Mouse (Mus musculus) forebrain, embryonic 15.5 days (tissue): ENCODE data around the gene Nell1. TPM values are rescaled to one million over a fixed set of nuclear protein-coding genes. Genes with fewer than 3 reads are reported as not detected.

Experiments used
- ATAC-seq: fragments of 200-750 bp; cut with Nextera tagmentation; replicated peaks from 2 replicates; pipeline ENCODE4 v1.8.0; 2017; ENCODE audit warnings: mild to moderate bottlenecking, moderate TSS enrichment, moderate library complexity
- H3K27ac ChIP-seq: fragments of 300-500 bp; sonication (generic); replicated peaks from 2 replicates; pipeline ENCODE4 v1.5.1; 2015; ENCODE audit warnings: mild to moderate bottlenecking, inconsistent platforms
- H3K27me3 ChIP-seq: fragments of 300-500 bp; sonication (generic); 2 replicates; pipeline ENCODE4 v1.6.1; 2015; ENCODE audit warnings: inconsistent platforms
- H3K36me3 ChIP-seq: fragments of 300-500 bp; sonication (generic); 2 replicates; pipeline ENCODE4 v1.6.1; 2015; ENCODE audit warnings: mild to moderate bottlenecking, inconsistent platforms
- H3K4me1 ChIP-seq: fragments of 300-500 bp; sonication (generic); 2 replicates; pipeline ENCODE4 v1.6.1; 2015; ENCODE audit warnings: inconsistent platforms
- H3K4me2 ChIP-seq: fragments of 300-500 bp; sonication (generic); replicated peaks from 2 replicates; pipeline ENCODE4 v1.6.1; 2015; ENCODE audit warnings: mild to moderate bottlenecking, inconsistent platforms
- H3K4me3 ChIP-seq: fragments of 300-500 bp; sonication (generic); 2 replicates; pipeline ENCODE4 v1.5.1; 2015; ENCODE audit warnings: mild to moderate bottlenecking, inconsistent platforms
- H3K9ac ChIP-seq: fragments of 300-500 bp; sonication (generic); replicated peaks from 2 replicates; pipeline ENCODE4 v1.6.1; 2015; ENCODE audit warnings: mild to moderate bottlenecking, inconsistent platforms
- H3K9me3 ChIP-seq: fragments of 300-500 bp; sonication (generic); 2 replicates; pipeline ENCODE4 v1.6.1; 2016; ENCODE audit warnings: inconsistent platforms
- WGBS: fragments of 180-500 bp; shearing (Covaris S2); methylation state at CpG from one replicate; pipeline ENCODE4 v1.1.7; 2015; ENCODE audit warnings: mixed read lengths; 5-methylcytosine and 5-hydroxymethylcytosine counted together
- polyA plus RNA-seq: library from polyadenylated mRNA; unstranded; fragments of >200 nt; fragmentation: Nextera tagmentation; extraction: Ambion mirVana; gene quantifications from 2 replicates; pipeline ENCODE4 v1.2.1, GENCODE M21; 2015

Nell1 gene
- polyA plus RNA-seq, 1 experiment from 2014 or later, result 10.3 TPM

DNA sequence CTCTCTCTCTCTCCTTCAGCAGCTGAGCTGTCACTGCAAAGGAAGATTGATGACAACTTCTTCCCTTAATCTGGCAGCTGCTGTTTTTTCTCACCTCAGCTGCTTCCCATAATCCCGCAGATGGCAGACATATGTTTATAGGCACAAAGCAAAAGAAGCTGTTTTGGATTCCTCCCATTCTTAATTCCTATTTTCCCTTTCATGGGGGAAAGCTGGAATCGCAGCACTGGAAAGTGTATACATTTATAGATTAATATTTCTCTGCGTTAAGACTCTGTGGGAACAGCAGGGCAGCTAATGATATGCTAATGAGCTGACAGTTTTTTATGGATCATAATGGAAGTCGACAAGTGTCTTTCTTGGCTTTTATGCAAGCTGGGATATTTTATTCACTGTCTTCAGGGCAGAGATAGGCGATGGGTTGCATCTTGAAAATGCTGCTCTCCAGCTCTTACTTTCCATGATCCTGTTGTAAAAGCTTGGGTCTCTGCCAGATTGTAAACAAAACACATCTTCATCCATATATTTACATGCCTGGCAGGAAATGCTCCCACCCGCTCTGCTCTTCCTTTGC, 236.1 kb downstream of the Nell1 start:
- Histone ChIP-seq H3K4me1 (peaks cover 12% of the 10 kb centered on the region), H3K4me2 (no peak overlapping the region), H3K36me3 (no peaks in the 10 kb centered on the region), H3K9me3 (peaks cover 4% of the 10 kb centered on the region; the same call in 1 of the 2 replicates), H3K4me3 (no peak overlapping the region), H3K27ac (peak overlapping the region; percentile 42), H3K9ac (no peak overlapping the region), H3K27me3 (0 out of 2 replicates have a peak, but pooled peaks cover 2% of the 10 kb centered on the region)
- peak; percentile 80 for ATAC-seq
- 27% methylated on average over 6 of the region's 6 CpGs for WGBS

DNA sequence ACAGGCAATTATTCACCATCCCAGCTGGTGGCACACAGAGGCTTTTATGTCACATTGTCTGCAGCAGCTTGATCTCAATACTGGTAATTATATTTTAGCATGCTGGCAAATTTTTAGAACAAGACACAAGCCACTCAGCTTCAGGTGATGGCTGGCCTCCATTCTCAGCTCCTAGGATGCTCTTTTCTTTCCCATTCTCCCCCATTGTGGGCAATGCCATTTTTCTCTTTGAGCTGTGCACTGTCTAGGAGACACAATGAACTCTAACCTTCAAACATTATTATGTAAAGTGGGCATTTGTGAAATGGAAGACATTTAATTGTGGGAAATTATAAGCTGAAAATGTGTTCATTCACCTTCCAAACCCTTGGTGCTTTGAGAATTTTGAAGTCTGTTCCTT, 247.2 kb downstream of the Nell1 start:
- H3K4me3 ChIP-seq, result no peak overlapping the region
- H3K4me1 ChIP-seq, result no peaks in the 10 kb centered on the region
- no peak overlapping the region for H3K27ac ChIP-seq
- ATAC-seq, result 0 out of 2 replicates have a peak, but pooled peaks have one; percentile 16
- no peak overlapping the region for H3K9ac ChIP-seq
- no peaks in the 10 kb centered on the region for H3K36me3 ChIP-seq
- no peaks in the 10 kb centered on the region for H3K9me3 ChIP-seq
- H3K4me2 ChIP-seq, result no peak overlapping the region
- H3K27me3 ChIP-seq, result no peaks in the 10 kb centered on the region

DNA sequence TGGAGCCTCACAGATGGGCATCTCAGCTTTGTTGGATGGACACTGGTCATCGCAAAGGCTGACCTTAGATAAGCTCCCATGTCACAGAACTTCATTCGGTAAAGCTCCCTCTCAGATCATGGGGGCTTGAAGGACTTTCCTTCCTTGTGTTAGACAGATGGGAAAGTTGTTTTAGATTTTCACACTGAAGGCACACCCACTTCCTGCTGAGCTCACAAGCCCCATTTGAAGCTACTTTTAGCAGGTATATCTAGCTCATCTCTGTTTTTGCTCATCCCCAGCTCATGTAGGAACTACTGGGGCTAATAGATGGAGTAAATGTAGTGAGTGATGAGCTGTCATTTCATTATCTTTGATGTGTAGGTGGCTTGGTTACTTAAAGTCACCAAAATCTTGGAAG, 252.0 kb downstream of the Nell1 start:
- Histone ChIP-seq H3K36me3 (no peaks in the 10 kb centered on the region), H3K4me1 (no peaks in the 10 kb centered on the region), H3K4me2 (no peak overlapping the region), H3K9me3 (no peaks in the 10 kb centered on the region), H3K4me3 (no peak overlapping the region), H3K27me3 (no peaks in the 10 kb centered on the region), H3K27ac (no peak overlapping the region), H3K9ac (no peak overlapping the region)
- no peak for ATAC-seq
- WGBS, result 90% methylated on average over 2 of the region's 2 CpGs

DNA sequence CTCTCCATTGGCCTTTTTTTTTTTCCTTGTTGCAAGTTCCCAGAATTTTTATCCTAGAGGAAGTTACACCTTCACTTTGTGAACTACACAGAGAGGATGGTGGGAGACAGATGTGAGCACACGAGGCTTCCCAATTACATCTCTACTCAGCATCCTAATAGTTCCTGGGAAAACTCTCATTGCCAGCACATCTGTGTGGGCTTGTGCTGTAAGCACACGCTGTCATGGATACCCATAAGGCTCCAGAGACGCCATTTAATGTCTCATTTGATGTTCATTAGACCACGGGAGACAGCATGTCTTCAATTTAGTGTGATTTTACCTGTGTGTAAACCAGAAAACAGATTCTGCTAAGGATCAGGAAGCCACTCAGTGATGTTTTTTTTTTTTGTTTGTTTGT, 253.6 kb downstream of the Nell1 start:
- H3K4me2 ChIP-seq, result no peak overlapping the region
- no peak overlapping the region for H3K9ac ChIP-seq
- 72% methylated on average over 4 of the region's 4 CpGs for WGBS
- no peak overlapping the region for H3K27ac ChIP-seq
- H3K4me1 ChIP-seq, result no peaks in the 10 kb centered on the region
- H3K36me3 ChIP-seq, result no peaks in the 10 kb centered on the region
- no peaks in the 10 kb centered on the region for H3K9me3 ChIP-seq
- ATAC-seq, result no peak
- no peak overlapping the region for H3K4me3 ChIP-seq
- no peaks in the 10 kb centered on the region for H3K27me3 ChIP-seq

DNA sequence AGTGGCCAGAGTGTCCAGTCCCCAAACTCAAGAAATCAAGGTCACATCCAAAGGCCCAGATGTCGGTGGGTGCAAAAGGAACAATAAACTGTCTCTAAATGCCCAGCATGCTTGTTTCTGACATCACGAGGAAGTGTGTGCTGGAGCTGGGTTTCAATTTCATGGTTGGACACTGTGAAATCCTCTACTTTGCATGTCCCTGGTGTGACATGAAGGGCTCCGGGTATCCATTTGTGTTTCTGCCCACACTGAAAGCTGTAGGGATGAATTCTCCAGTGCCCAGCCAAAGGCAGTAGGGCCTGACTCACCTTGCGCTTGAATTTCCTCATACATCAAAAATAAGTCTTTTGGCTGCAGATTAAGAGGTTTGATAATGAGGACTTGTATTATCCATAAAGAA, 266.5 kb downstream of the Nell1 start:
- Histone ChIP-seq H3K9ac (no peak overlapping the region), H3K9me3 (no peaks in the 10 kb centered on the region), H3K4me3 (no peak overlapping the region), H3K27me3 (no peaks in the 10 kb centered on the region), H3K4me2 (no peak overlapping the region), H3K36me3 (no peaks in the 10 kb centered on the region), H3K27ac (no peak overlapping the region), H3K4me1 (peaks cover 15% of the 10 kb centered on the region)
- WGBS, result 84% methylated on average over 4 of the region's 4 CpGs
- ATAC-seq, result no peak

DNA sequence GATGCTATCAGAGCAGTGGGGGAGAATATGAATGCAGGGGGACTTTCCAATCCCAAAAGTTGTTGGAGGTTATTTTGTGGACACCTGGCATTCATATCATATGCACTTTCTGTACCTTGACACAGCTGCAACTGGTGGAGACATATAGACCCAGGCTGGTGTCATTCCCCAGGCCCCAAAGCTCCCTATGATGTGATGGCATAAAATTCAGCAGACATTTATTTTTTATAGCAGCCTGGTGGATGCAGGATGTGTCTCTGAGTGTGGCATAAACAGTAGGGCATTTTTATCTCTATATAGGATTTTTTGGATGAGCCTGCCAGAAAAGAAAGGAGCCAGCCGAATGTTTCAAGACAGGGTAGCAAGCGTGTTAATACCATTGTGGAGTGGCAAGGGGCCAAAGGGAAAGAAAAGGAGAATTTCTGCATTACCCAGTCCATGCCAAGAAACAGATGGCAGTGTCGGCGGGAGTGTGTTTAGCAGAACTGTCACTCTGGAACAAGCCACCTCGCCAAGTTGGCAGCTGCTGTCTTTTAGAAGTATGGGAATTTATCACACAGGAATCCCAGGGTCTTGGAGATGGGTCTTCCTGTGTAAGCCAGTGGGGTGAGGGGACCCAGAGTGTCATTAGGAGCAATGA, 267.1 kb downstream of the Nell1 start:
- WGBS, result 23% methylated on average over 5 of the region's 5 CpGs
- Histone ChIP-seq H3K9ac (no peak overlapping the region), H3K4me1 (peaks cover 15% of the 10 kb centered on the region), H3K4me3 (no peak overlapping the region), H3K36me3 (no peaks in the 10 kb centered on the region), H3K27me3 (no peaks in the 10 kb centered on the region), H3K4me2 (no peak overlapping the region), H3K9me3 (no peaks in the 10 kb centered on the region), H3K27ac (no peak overlapping the region)
- ATAC-seq, result peak; percentile 98

DNA sequence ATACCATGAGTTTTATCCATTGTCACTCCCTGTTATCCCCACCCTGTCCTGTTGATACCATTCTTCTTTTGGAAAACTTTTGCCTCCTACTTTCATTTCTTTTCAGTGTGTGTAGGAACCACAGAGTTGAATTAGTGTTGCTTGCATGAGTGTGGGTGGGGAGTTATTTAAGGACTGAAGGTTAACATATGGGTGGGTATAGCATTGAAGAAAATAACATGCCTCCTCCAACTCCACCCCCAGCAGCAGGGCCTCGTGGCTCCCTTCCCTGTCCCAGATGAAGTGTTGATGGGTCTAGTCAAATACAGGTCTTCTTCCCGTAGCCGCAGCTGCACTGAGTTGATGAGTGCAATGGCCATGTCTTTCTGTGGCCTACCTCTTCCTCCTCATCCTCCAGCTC, 278.5 kb downstream of the Nell1 start:
- no peak overlapping the region for H3K4me2 ChIP-seq
- no peak overlapping the region for H3K27ac ChIP-seq
- H3K27me3 ChIP-seq, result no peaks in the 10 kb centered on the region
- no peak overlapping the region for H3K4me3 ChIP-seq
- 86% methylated on average over 3 of the region's 3 CpGs for WGBS
- no peaks in the 10 kb centered on the region for H3K36me3 ChIP-seq
- no peaks in the 10 kb centered on the region for H3K9me3 ChIP-seq
- no peak for ATAC-seq
- no peak overlapping the region for H3K9ac ChIP-seq
- no peaks in the 10 kb centered on the region for H3K4me1 ChIP-seq

DNA sequence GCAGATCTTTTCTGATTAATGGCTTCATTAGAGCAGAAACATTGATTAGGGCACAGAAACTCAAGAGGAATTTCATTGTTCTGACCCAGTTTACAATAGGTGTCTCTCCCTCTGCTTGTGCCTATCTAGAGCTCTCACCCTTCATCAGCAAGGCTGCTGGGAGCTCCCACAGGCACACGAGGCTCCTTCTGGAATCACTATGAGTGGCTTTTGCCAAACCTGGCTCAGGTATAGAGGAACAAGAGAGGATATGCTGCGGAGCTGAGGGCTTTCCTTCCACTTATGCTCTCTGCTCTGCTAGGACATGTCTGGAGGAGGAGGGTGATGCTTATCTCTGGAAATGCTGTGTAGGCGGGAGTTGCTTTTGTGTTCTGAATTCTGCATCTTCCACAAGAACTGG, 285.4 kb downstream of the Nell1 start:
- H3K9ac ChIP-seq, result no peak overlapping the region
- 58% methylated on average over 3 of the region's 3 CpGs for WGBS

DNA sequence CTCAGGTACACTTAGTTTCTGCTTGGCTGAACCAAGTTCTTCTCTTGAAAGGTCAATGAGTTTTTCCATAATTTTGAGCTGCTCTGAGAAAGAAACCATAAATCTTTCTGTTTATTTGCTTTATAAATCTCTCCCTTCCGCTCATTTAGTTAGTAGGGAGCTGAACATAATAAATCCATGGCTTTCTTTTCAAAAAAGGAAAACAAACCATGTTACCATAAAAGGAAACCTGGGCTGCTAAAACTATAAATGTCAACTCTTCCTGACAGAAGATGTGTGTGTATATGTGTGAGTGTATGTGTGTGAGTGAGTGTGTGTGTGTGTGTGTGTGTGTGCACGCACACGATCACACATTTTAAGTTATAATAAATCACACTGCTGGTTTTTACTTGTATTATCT, 320.8 kb downstream of the Nell1 start:
- ATAC-seq, result no peak
- no peak overlapping the region for H3K4me2 ChIP-seq
- H3K4me1 ChIP-seq, result no peaks in the 10 kb centered on the region

More for the DNA sequence above, 285.4 kb downstream of the Nell1 start:
- no peaks in the 10 kb centered on the region for H3K27me3 ChIP-seq
- no peak overlapping the region for H3K27ac ChIP-seq
- H3K9me3 ChIP-seq, result no peaks in the 10 kb centered on the region
- no peak overlapping the region for H3K4me3 ChIP-seq
- no peaks in the 10 kb centered on the region for H3K36me3 ChIP-seq
- no peak overlapping the region for H3K4me2 ChIP-seq
- ATAC-seq, result no peak
- H3K4me1 ChIP-seq, result no peaks in the 10 kb centered on the region

DNA sequence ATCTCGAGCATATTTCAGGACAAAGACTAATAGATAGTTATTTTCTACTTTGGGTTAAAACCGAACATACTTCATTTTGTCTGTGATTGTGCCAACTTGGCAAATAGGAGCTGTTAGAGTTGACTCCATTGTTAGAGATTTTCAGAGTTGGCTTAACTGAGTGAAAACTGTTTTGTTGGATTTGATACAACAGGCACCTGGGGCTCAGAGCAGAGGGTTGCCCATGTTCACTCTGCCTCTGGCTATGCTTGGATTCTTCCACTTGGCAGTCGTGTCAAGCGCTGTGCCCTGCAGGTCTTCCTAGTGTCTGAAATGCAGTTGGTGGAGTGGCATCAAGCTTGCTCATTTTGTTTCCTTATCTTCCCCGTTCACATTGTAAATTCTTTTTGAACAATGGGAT, 363.6 kb downstream of the Nell1 start:
- Histone ChIP-seq H3K27me3 (no peaks in the 10 kb centered on the region), H3K9me3 (no peaks in the 10 kb centered on the region), H3K4me3 (no peak overlapping the region), H3K4me1 (no peaks in the 10 kb centered on the region), H3K4me2 (no peak overlapping the region), H3K36me3 (no peaks in the 10 kb centered on the region), H3K9ac (no peak overlapping the region), H3K27ac (no peak overlapping the region)
- no peak for ATAC-seq
- WGBS, result 75% methylated on average over 5 of the region's 5 CpGs

More for the DNA sequence above, 320.8 kb downstream of the Nell1 start:
- Histone ChIP-seq H3K27ac (no peak overlapping the region), H3K36me3 (no peaks in the 10 kb centered on the region), H3K27me3 (no peaks in the 10 kb centered on the region), H3K9ac (no peak overlapping the region), H3K9me3 (no peaks in the 10 kb centered on the region), H3K4me3 (no peak overlapping the region)
- WGBS, result 89% methylated on average over 3 of the region's 3 CpGs

DNA sequence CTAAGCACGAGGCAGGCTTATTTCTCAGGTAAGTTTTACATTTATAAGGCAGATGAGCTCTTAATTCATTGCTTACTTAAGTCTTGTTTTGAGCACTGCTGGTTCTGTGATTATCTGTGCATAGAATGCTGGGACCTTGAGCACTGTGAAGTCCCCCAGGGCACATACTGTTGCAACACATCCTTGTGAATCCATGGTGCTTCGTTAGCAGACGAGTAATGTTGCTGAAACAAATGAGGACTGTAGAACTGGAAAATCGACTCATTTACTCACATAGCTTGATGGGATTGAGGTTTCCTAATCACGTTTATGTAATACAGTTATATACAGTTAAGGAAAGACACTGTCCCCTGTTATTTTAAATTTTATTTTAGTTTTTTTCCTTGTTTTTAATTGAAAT, 364.1 kb downstream of the Nell1 start:
- no peak overlapping the region for H3K4me3 ChIP-seq
- no peaks in the 10 kb centered on the region for H3K36me3 ChIP-seq
- H3K27me3 ChIP-seq, result no peaks in the 10 kb centered on the region
- no peak overlapping the region for H3K4me2 ChIP-seq
- no peaks in the 10 kb centered on the region for H3K9me3 ChIP-seq
- no peak for ATAC-seq
- no peak overlapping the region for H3K9ac ChIP-seq
- no peak overlapping the region for H3K27ac ChIP-seq
- WGBS, result 56% methylated on average over 5 of the region's 5 CpGs
- no peaks in the 10 kb centered on the region for H3K4me1 ChIP-seq

DNA sequence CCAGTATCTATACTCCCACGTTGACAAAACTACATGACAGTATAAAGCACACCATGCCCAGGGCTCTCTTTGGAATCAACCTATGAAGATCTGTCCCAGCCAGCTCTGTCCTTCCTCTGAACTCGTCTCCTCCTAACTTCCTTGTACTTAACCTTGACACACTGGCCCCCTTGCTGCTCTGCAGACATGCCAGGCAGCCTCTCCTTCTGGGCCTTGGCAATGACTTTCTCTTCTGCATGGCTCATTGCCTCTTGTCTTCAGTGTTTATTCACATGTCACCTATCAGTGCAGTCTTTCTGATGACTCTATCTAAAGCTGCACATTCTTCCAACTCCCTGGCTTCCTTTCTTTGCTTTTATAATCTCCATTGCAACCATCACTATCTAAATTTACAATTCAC, 376.9 kb downstream of the Nell1 start:
- Histone ChIP-seq H3K27me3 (no peaks in the 10 kb centered on the region), H3K36me3 (no peaks in the 10 kb centered on the region), H3K4me2 (no peak overlapping the region), H3K9ac (no peak overlapping the region), H3K27ac (no peak overlapping the region), H3K4me3 (no peak overlapping the region), H3K9me3 (no peaks in the 10 kb centered on the region), H3K4me1 (no peaks in the 10 kb centered on the region)
- ATAC-seq, result no peak
- 70% methylated on average over 2 of the region's 2 CpGs for WGBS

DNA sequence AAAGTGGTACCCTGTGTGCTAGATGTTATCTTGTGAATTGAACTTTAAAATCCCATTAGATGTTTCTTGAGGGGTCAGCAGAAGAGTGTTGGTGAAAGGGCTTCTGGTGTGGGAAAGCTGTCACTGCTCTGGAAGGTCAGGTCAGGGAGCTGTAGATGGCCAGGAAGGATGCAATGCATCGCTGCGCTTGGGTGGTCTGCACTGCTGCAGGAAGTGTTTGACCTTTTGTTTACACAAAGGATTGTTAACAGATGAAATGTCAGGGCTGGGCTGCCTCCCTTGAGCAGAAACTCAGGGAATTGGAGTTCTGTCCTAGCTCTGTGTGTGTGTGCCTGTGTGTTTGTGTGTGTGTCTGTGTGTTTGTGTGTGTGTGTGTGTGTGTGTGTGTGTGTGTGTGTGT, 382.5 kb downstream of the Nell1 start:
- 53% methylated on average over 2 of the region's 2 CpGs for WGBS
- Histone ChIP-seq H3K4me3 (no peak overlapping the region), H3K4me2 (no peak overlapping the region), H3K27ac (no peak overlapping the region), H3K36me3 (no peaks in the 10 kb centered on the region), H3K4me1 (no peaks in the 10 kb centered on the region), H3K9me3 (no peaks in the 10 kb centered on the region), H3K9ac (no peak overlapping the region), H3K27me3 (no peaks in the 10 kb centered on the region)
- ATAC-seq, result no peak
